Mouse (Mus musculus) adrenal gland, postnatal 10 days (tissue): ENCODE data around the gene Ky. TPM values are rescaled to one million over a fixed set of nuclear protein-coding genes. Genes with fewer than 3 reads are reported as not detected.

Experiments
- DNase-seq: peaks from one replicate; pipeline ENCODE4 v3.0.0; 2021; ENCODE audit warnings: mixed read lengths
- long read RNA-seq, 2 experiments: library from polyadenylated mRNA; stranded (forward); transcript quantifications; one replicate each; pipeline ENCODE4 v2.0.0; 2021
- total RNA-seq, 2 experiments: library from RNA; stranded (reverse); gene quantifications; 2 replicates each; pipeline ENCODE4 v1.2.3; 2021

Ky gene
- 1 to 10 TPM; 1.3 to 6.9 TPM for total RNA-seq
- long read RNA-seq, experiment 1, result 0 reads
- long read RNA-seq, experiment 2, partial matches to known transcripts, result 0 of 1 reads
- long read RNA-seq, experiment 2, other reads (novel, unspliced or antisense), result 1 of 1 reads

DNA sequence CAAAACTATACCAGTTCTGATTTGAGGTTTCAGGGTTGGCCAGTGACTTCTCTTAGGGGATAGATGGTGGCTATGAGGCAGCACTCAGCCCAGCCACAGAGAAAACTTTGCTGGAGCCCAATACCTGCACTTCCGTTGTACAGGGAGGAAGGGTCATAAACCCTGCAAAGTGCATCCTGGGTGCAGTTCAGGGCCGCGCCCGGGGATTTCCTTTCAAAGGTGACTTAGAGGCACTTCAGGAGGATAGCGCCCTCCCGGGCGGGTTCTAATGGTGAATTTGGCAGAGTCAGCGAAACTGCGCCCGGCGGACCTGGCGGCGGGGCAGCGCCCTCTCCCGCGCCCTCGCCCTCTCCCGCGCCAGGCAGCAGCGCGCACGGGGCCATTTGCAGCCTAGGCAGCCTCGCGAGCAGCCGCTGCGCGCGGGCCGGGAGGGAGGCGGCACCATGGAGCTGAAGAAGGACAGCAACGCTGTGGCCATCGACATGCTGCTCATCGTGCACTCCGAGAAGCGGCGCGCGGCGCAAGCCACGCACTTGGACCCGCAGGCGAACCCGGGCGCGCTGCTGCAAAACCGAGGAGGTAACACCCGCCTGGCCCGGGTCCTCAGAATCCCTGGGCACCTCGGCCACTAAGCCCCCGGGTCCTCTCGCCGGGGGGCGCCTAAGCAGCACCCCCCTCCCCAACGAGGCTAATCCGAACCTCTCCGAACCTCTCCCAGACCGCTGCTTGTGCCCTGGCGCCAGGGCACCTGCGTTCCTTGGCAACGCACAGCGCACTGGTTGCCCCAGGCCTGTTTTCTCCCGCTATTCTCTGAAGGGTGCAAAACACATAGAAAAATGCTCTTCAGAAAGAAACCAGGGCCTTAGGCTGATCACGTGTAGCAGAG is at the start of gene Ky:
TSS of gene Ky (plus strand) at position 51 of the 886 bp plus-strand sequence.
- DNase-seq, result peak; percentile 36

DNA sequence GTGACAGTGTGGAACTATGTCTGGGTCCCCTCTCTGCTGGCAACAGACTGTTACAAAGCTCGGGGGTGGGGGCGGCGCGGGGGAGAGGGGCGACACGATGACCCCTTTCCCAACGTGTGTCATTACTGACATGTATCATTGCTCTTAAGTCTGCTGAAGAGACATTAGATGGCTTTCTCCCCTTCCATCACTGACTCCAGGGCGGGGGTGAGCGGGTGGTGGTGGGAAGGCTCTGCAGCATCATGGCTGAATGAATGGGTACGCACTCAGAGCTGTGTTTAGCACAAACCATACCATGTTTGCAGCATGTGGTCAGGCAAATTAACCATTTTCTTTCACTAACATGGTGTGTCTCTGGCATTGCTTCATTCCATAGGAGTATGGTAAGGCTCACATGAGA is 43.3 kb upstream of the Ky start:
- DNase-seq, result no peak

DNA sequence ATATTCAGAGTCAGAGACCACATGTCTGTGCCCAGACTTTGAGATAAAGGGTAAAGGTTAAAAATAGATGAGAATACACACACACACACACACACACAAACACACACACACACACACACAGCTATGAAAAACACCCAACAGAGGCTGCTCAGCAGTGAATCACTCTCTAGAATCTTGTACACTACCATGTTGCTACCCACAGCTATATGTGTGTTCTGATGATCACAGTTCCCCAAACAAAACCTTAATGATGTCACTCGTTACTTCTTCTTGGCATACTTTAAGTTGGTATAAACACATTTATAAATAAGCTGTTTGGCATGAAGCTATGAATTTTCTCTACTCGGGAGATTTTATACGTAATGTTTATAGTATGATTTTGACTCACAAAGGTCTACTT is 40.5 kb upstream of the Ky start:
- no peak for DNase-seq

DNA sequence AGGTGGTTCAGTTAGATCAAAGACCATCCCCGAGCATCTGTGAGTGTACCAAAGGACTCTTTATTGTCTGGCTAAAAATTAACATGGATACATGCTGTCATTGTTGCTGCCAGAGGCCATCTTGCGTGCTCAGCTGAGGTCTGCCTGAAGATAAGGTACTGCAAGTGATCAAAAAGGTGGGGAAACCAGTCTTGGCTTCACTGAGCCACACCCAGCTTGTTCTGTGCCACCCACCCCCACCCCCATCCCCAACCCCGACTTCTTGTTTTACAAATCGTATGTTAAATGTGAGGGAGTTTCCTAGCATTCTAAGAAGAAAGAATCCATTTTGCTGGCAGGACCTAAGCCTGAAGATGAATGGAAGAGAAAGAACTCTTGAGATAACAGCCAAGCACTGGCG is 39.8 kb upstream of the Ky start:
- DNase-seq, result no peak

DNA sequence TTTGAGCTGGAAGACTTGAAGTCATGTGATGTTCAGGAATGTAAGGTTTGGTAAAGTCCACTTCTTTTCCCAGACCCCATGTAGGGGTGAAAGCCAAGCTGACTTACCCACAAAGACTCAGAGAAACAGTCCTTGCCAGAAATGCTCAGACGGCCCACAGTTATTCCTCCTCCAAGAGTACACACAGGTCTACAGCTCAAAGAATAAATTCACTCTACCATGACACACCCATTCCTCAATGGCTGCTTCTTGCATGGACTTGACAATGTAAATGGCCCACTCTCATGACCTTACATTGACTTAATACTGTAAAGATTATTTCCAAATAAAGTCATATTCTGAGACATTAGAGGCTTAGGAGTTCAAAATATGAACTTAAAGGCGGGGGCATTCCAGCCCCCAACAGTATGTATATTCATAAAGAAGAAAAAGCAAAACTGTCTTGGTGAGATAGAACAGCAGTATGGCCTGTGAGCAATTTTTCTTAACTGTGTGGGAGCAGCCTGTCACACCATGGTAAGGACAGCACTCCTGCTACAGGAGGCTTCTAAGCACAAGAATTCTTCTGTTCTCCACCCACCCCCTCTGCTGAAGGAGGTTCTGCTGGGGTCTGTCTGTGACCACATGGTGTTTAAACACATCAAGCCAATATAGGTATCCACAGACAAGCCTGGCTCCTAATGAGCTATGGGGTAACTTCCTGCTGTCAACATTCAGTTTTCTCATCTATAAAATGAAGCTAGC is 35.3 kb upstream of the Ky start:
- no peak for DNase-seq

DNA sequence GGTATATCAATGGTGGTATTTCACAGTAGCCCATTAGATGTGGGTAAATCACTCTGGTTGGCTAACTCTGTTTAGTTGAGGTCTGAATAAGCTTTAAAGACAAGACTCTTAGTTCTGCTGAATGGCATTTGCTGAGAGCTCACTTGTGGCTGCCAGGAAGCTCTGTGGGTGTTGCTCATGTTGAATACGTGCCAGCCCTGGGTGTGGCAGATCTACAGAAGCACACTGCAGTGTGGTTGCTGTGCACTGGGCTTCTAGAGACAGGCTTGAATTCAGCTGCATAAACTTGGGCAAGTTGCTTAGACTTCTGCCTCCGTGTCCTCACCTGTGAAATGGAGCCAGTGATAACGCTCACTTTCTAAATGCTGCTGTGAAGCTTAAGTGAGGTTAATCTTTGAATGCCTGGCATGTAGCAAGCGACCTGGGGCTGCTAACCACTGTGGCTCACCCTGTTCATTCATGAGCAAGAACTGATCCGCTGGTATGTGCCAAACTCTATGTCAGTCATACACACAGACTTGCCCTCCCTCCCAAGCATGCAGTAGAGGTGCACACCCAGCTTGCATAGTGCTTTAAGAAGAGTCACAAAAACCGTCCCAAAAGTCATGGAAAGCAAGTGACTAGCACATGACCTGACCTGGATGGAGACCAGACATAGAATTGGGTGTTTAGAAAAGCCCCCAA is 27.6 kb upstream of the Ky start:
- peak; percentile 12 for DNase-seq

DNA sequence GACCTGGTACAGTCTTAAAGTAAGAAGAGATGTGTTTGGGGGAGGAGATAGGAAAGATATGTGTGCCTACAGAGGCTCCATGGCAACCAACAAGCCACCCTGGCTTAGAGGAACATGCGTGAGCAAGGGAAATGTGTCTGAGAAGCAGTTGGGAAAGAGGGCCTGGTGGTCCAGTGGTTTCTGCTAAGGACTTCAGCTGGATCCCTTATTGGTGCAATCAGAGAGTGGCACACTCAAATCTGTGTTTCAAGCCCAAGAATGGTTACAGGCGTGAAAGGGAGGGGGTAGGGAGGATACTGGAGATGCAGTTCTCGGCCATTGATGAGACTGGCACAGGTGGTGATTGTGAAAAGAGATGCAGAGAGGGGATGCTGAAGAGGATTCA is 27.1 kb upstream of the Ky start:
- no peak for DNase-seq

DNA sequence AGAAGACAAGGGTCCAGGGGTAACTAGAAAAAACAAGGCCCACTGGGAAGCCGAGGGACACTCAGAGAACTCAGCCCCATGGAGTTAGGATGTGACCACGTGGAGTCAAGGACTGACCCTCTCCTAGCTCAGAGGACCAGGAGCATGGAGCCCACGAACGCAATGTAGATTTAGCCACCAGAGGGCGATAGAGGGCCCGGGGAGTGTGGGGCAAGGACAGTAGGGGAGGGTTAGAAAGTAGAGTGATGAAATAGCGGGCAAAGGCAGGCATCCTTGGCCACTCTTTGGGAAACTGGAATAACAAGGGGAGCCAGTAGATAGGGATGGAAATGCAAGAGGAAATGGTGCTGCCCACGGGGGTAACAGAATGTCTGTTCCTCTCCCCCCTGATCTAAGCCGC is 26.5 kb upstream of the Ky start:
- DNase-seq, result peak; percentile 74

DNA sequence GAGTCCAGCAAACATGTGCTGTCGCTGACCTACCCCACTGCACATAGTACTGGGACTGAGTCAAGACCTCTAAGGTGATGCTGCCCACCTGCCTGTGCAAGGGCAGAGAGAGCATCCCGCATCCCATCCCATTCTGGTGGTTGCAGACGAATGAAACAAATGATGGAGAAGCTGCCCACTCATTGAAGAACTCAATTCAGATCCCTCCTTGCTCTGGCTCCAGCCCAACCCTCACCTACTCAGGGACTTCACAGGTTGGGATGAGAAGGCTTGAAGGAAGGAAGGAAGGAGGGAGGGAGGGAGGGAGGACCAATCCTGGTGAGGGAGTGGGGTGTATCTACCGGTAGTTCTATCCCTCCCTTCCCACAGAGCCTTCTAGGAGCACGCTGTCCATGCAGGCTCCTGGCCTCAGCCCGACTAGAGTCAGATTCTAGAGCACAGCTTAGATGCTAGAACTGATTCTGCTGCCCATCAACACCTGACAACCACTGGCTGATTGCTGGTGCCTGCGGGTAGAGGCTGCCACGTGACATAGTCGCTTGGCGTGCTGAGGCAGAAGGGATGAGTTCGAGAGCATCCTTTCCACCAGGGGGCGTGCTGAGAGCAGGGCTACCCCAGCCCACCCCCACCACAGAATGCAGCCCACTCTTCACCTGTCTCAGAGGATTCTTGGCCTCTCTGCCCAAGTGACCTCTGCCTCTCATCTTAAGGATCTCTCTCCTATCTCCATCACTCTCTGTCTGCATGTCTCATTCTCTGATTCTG is 13.3 kb upstream of the Ky start:
- peak; percentile 19 for DNase-seq

DNA sequence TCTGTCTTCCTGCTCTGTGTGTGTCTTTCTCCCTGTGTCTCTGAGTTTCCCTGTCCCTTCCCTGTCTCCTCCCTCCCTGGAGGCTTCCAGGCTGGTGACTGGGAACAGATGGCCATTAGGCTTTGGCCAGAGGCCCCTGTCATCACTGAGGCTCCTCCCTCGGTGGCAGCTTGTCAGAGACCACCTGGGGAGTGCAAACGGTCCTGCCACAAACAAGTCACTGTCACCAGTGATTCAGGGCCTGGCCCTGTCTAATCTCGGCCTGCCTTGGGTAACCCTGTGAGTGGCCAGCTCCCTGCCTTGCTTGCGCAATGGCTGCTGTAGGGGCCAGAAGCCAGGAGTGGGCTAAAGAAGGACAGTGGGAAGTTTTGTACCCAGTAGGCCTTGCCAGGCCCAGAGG is 12.5 kb upstream of the Ky start:
- peak; percentile 38 for DNase-seq

DNA sequence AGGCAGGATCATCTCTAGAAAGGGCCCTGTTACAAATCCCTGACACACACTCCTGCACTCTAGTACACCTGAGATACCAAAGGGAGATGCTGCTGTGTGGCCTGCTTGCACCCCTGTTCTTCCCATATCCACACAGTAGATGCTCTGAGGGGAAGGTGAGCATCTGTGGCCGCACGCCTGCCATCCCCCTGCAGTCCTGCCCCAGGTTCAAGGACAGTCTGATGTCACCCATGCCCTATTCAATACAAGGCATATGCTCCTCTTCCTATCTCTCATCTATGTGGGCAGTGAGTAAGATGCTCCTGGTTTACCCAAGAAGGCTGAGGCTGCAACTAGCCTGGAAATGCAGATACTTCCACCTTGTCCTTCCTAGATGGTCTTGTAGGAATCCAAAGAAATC is 11.6 kb upstream of the Ky start:
- no peak for DNase-seq

DNA sequence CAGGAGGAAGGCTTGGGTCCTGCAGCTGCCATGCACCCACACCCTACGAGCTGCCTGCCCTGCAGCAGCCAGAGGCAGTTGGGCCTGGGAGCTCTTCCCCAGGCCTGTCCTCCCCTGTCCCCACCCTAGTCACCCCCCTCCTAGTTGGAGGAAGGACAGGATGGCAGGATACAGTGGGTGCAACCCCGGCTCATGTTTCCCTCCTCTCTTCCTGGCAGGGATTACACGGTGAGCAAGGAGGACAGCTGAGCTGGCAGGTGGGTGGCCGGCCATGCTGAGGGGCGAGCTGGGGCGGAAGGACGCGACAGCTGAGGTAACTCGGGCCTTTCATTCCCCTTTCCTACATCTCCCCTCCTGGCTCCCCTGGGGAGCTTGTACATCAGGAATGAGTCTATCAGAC is 11.1 kb upstream of the Ky start:
- DNase-seq, result no peak

DNA sequence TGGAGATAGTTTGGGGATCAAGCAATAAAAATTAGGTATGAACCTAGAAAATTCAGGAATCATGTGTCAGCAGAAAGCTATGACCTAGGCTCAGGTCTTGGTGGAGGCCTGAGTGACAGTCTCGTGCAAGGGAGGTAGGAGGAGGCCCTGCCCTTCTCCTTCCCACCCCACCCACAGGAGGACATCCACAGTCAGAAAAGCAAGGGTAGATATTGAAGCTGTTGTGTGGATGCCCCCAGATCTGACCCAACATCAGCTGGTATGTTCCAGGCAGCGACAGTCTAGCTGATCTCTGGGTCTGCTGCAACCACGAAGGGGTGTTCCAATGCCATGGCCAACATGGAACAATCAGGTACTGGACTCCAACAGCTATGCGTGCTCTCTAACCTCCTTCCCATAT is 10.3 kb upstream of the Ky start:
- DNase-seq, result no peak

DNA sequence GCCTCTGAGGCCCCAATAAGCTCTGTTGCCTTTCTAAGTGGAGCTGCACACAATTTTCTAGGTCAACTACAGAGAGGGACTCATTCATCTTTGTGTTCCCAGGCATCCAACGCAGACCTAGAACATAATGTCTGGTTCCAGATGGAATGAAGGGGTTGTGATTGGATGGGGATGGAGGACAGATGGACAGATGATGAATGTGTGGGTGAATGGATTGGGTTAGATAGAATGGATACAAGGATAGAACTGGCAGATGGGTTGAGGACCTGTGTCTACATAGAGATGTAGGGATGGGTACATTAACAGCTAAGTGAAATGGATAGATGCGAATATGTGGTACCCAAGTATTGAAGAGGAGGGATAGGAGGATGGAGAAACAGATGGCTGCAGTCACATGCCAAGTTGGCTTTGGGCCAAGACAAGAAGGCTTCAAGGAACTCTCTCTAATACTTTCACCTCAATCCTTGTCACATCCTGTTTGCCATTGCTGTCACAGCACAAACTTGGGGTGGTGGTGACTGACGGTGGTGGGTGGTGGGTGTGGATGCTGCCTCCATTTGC is 9.0 kb upstream of the Ky start:
- no peak for DNase-seq

DNA sequence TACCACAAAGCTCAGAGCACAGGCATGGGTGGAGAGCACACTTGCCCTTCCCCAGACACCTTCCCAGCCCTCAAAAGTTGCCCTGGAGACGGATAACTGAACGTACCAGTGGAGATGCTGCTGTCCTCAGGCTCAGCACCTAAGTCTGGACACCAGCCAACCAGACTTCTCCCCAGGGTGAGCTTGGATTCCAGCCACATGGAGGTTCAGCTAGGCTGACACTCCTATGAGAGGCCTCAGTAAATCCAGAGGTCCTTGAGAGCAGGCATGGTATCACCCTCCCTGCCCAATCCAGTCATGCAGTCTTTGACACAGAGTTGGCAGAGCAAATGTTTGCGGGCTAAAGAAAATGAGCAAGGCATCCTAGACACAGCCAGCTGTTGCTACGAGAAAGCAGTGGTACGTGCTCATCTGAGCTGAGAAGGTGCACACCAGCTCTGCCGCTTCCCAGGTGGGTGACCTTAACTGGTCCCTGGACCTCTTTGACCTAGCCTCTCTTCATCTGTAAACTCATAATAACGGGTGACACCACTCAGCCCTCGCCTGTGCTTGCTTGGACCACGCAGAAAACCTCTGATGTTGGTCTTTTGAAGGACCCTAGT is 8.4 kb upstream of the Ky start:
- DNase-seq, result peak; percentile 57

DNA sequence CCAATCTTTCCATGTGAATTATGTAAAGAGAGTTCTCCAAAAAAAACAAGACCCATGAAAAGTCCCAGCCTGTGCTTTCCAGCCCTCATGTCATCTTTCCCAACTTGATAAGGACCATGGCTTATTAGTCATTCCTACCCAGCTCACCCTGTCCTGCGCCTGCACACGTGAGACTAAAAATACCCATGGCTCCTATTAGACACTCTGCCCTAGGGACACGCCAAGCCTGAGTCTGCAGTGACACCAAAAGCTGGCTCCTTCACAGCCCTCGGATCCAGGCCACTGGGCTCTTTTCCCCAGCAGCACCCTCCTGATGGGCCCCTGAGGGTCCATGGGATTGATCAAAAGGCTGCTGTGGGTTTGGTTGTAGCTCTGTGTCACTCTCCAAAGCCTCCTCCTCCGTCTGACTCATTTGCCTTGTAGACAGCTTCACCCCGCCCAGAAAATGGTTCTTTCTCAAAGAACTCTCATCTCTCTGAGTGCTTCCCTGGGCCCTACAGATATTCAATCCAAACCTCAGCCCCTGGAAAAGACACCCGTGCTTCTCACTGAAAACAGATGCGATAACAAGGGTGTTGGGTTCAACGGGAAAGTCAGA is 7.6 kb upstream of the Ky start:
- DNase-seq, result peak; percentile 48

DNA sequence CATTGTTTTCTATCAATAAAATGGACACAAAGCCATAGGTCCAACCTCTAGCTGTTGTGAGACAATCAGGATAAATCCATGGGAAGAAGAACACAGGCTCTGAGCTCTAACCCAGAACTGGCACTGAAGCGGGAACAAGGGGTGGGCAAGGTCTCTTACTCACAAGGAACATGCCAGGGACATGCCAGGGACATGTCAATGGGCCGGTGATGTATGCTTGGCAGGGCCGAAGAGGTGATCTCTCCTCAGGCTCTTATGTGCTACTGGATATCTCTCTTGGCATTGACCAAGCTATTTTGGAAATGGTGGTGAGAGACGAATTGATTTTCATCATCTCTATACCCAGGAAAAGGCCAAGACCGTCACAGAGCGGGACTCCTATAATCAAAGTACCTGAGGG is 6.8 kb upstream of the Ky start:
- no peak for DNase-seq

DNA sequence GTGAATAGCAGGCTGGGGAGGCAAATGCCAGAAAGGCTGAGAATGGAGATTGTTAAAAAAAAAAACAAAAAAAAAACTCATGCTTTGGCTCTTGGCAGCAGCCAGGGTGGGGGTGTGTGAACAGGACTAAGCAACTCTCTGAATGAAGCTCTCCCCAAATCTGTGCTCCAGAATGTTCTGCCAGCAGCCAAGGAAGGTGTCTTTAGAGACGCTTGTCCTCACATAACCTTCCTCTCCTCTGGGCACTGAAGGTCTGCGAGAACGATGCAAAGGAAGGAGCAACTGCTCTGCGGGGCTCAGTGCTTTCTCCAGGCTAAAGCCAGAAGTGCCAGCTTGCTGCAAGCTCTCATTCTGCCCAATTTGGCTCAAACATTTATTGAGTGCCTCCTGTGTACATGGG is 6.3 kb upstream of the Ky start:
- peak; percentile 10 for DNase-seq

DNA sequence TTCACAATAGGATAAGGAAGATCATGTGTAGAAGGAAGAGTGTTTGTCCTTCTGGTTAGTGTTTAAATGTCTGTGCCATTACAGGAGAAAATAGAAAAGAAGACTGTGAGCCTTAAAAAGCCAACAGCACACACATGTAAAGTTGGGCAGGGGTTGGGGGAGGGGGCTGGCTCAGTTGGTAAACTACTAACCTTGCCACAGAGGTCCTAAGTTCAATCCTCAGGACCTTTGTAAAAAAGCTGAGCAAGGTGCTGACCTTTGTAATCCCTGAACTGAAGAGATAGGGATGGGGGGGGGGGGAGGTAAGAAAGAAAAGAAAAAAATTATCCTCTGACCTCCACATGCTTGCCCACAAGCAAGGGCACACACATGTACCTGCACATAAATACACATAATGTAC is 5.8 kb upstream of the Ky start:
- no peak for DNase-seq

DNA sequence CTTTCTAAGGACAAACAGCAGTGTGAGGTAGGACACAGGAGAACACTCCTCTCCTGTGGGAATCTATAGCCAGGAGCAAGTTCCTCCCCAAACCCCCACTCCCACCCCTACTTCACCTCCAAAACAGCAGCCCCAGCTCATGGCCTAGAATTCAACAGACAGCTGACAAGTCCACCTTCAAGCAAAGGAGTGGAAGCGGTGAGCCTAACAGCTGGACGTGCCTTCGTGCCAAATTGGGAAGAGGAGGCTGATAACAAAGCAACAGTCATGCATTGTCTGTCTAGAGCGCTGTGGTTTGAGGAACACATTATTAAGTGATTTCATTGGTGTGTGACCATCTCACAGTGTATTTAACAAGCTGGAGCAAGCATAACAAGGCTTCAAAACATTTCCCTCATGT is 4.4 kb upstream of the Ky start:
- no peak for DNase-seq
